Mouse (Mus musculus): ENCODE measurements at regions not wholly inside any gene's neighbourhood (a gene's known extent, or its start where the extent isn't known, plus 50 kb on each side); places are given as distances from the start of the nearest gene placed in this dataset.

DNA sequence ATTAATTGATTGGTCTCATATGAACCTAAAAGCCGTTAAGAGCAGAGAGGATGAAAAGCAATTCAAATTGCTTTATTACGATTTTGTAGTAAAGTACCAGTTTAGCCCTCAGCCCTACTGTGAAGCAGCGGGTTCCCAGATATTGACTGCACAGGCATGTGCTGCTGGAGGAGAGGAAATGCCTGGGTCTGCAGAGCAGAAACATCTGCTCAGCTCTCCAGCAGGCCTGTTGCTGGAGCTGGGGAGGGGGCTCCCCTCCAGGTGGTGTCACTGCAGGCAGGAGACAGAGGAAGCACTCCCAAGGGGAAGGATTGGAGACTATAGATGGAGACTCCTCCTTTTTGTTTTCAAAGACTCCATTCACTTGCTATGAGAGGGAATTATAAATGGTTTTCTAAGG is 106.1 kb upstream of the Zfp462 start:
- Histone ChIP-seq H3K9ac (ENCODE audit: insufficient read depth, low read depth) (no peak overlapping the region), H3K27ac (ENCODE audit: insufficient read depth, low read depth) (no peak overlapping the region), H3K4me3 (replicated peaks in 1 of 3; ENCODE audit: low read depth in 2 of 3, low read length in 2 of 3, poor library complexity in 1 of 3) (no peak overlapping the region), H3K9me3 (replicated peaks; ENCODE audit: low read length) (peaks cover 25% of the 10 kb centered on the region), H3K4me2 (ENCODE audit: insufficient read depth, low read depth, poor library complexity, severe bottlenecking) (no peak overlapping the region), H3K36me3 (replicated peaks in 1 of 2; ENCODE audit: control insufficient read depth in 1 of 2, insufficient read depth in 1 of 2, low read length in 1 of 2) (no peaks in the 10 kb centered on the region), H3K4me1 (ENCODE audit: control insufficient read depth in 1 of 2, insufficient read depth in 2 of 2) (no peaks in the 10 kb centered on the region), H3K79me2 (replicated peaks; ENCODE audit: control insufficient read depth, extremely low read depth, insufficient read depth, poor library complexity, severe bottlenecking) (no peaks in the 10 kb centered on the region), H3K27me3 (replicated peaks) (no peaks in the 10 kb centered on the region)
- DNase-seq (ENCODE audit: extremely low read depth): no peak
- dilution Hi-C loops (cut with MboI; ENCODE audit: extremely low pct_ligation_motif_present, extremely low pct_unique_long_range_greater_than_20kb, low sequenced_read_pairs): no loop called here
- no peak for TF ChIP-seq RCOR1 (conservative IDR thresholded peaks at IDR 0.05; ENCODE audit: low read depth, low read length)
- no peak for TF ChIP-seq PAX5 (IDR thresholded peaks at IDR 0.05; ENCODE audit: low read length)
- TF ChIP-seq CHD1 (IDR thresholded peaks at IDR 0.05; ENCODE audit: low read depth, low read length): no peak
- TF ChIP-seq CTCF (conservative IDR thresholded peaks at IDR 0.05 in 1 of 2, IDR thresholded peaks at IDR 0.05 in 1 of 2; ENCODE audit: low read depth in 2 of 2, low read length in 2 of 2): no peak
- no peak for TF ChIP-seq POLR2A (IDR thresholded peaks at IDR 0.05; ENCODE audit: low read depth, low read length)
- no peak for TF ChIP-seq MAX (IDR thresholded peaks at IDR 0.05; ENCODE audit: low read length)
- TF ChIP-seq HCFC1 (IDR thresholded peaks at IDR 0.05; ENCODE audit: low read depth, low read length): no peak
- no peak for TF ChIP-seq CHD2 (IDR thresholded peaks at IDR 0.05; ENCODE audit: low read length)
- no peak for TF ChIP-seq TBP (conservative IDR thresholded peaks at IDR 0.05; ENCODE audit: low read depth, low read length)
- TF ChIP-seq IRF4 (IDR thresholded peaks at IDR 0.05; ENCODE audit: low read depth, low read length): no peak
- no peak for TF ChIP-seq UBTF (IDR thresholded peaks at IDR 0.05; ENCODE audit: low read depth, low read length)
- TF ChIP-seq ETS1 (conservative IDR thresholded peaks at IDR 0.05; ENCODE audit: low read depth, low read length): no peak
- TF ChIP-seq ELF1 (IDR thresholded peaks at IDR 0.05; ENCODE audit: low read depth, low read length): no peak
- TF ChIP-seq ZC3H11A (IDR thresholded peaks at IDR 0.05; ENCODE audit: low read depth, low read length): no peak
- TF ChIP-seq KAT2A (IDR thresholded peaks at IDR 0.05; ENCODE audit: insufficient replicate concordance, low read length): no peak
- TF ChIP-seq ZKSCAN1 (IDR thresholded peaks at IDR 0.05; ENCODE audit: borderline replicate concordance, low read depth, low read length): no peak
- TF ChIP-seq MAZ (IDR thresholded peaks at IDR 0.05; ENCODE audit: low read depth, low read length): no peak
- in situ Hi-C loops (cut with MboI; ENCODE audit: low pct_ligation_motif_present, low pct_unique_long_range_greater_than_20kb, low sequenced_read_pairs): no loop called here

- Histone ChIP-seq H3K27ac (ENCODE audit: insufficient read depth, low read depth) (no peak overlapping the region), H3K4me1 (ENCODE audit: control insufficient read depth in 1 of 2, insufficient read depth in 2 of 2) (0 out of 4 replicates have a peak, but pooled peaks cover 0 to 5% of the 10 kb centered on the region in 2 experiments), H3K9me3 (replicated peaks; ENCODE audit: low read length) (peaks cover 33% of the 10 kb centered on the region), H3K4me2 (ENCODE audit: insufficient read depth, low read depth, poor library complexity, severe bottlenecking) (no peak overlapping the region), H3K79me2 (replicated peaks; ENCODE audit: control insufficient read depth, extremely low read depth, insufficient read depth, poor library complexity, severe bottlenecking) (no peaks in the 10 kb centered on the region), H3K36me3 (replicated peaks in 1 of 2; ENCODE audit: control insufficient read depth in 1 of 2, insufficient read depth in 1 of 2, low read length in 1 of 2) (no peaks in the 10 kb centered on the region), H3K9ac (ENCODE audit: insufficient read depth, low read depth) (no peak overlapping the region), H3K27me3 (replicated peaks) (no peaks in the 10 kb centered on the region), H3K4me3 (replicated peaks in 1 of 3; ENCODE audit: low read depth in 2 of 3, low read length in 2 of 3, poor library complexity in 1 of 3) (no peak overlapping the region)
- in situ Hi-C loops (cut with MboI; ENCODE audit: low pct_ligation_motif_present, low pct_unique_long_range_greater_than_20kb, low sequenced_read_pairs): no loop called here
- dilution Hi-C loops (cut with MboI; ENCODE audit: extremely low pct_ligation_motif_present, extremely low pct_unique_long_range_greater_than_20kb, low sequenced_read_pairs): no loop called here
- no peak for TF ChIP-seq BHLHE40 (IDR thresholded peaks at IDR 0.05; ENCODE audit: low read depth, low read length)
- TF ChIP-seq USF2 (conservative IDR thresholded peaks at IDR 0.05; ENCODE audit: low read depth, low read length): no peak
- TF ChIP-seq RAD21 (IDR thresholded peaks at IDR 0.05; ENCODE audit: low read depth, low read length): no peak
- TF ChIP-seq MEF2A (IDR thresholded peaks at IDR 0.05; ENCODE audit: borderline replicate concordance, low read depth, low read length): no peak
- TF ChIP-seq CHD1 (IDR thresholded peaks at IDR 0.05; ENCODE audit: low read depth, low read length): no peak
- no peak for TF ChIP-seq NRF1 (IDR thresholded peaks at IDR 0.05; ENCODE audit: low read depth, low read length)
- TF ChIP-seq ETS1 (conservative IDR thresholded peaks at IDR 0.05; ENCODE audit: low read depth, low read length): no peak
- no peak for TF ChIP-seq USF1 (IDR thresholded peaks at IDR 0.05; ENCODE audit: low read depth, low read length)
- TF ChIP-seq MAZ (IDR thresholded peaks at IDR 0.05; ENCODE audit: low read depth, low read length): no peak
- TF ChIP-seq GABPA (IDR thresholded peaks at IDR 0.05; ENCODE audit: insufficient replicate concordance, low read depth, low read length): no peak
- TF ChIP-seq SMC3 (IDR thresholded peaks at IDR 0.05; ENCODE audit: low read depth, low read length): no peak
- TF ChIP-seq ZC3H11A (IDR thresholded peaks at IDR 0.05; ENCODE audit: low read depth, low read length): no peak
- no peak for TF ChIP-seq EP300 (IDR thresholded peaks at IDR 0.05; ENCODE audit: low read length)
- DNase-seq (ENCODE audit: extremely low read depth): peak; percentile 7
Observed at GRCm38 (mm10) chr4:54852991-54853925, 91.6 kb upstream of the Zfp462 start.
